Comparison of ENCODE assay signal across 12 mouse cellular contexts in genomic region chr6:14600543-14601249, GRCm38 (mm10).
DNase-seq lines count a peak whose midpoint lies in the region; ATAC-seq and TF ChIP-seq lines count a peak whose summit lies in the region.
"Had no signal": no experiment of that assay in that cellular context is flagged by ENCODE, and none has a peak within 500 bp of the region (broad histone marks: within the 10 kb centered on the region; RNA-seq: fewer than 3 reads in every experiment).

No protein-coding gene starts in this region.

- no peaks in the 10 kb centered on the region for H3K9me3 ChIP-seq in forebrain, postnatal 0 days (ENCODE audit: low read length)
- no peaks in the 10 kb centered on the region for H3K9me3 ChIP-seq in neural tube, embryonic 15.5 days (replicated peaks)

- 25% methylated on average over 13 of the region's 13 CpGs for WGBS in forebrain, postnatal 0 days
- WGBS in neural tube, embryonic 15.5 days = 41% methylated on average over 13 of the region's 13 CpGs

- 0 out of 2 replicates have a peak overlapping the region, but pooled peaks have one; percentile 2 for H3K4me2 ChIP-seq in forebrain, postnatal 0 days (ENCODE audit: low read depth)
- peak overlapping the region; percentile 34 for H3K4me2 ChIP-seq in neural tube, embryonic 15.5 days

- no peaks in the 10 kb centered on the region for H3K27me3 ChIP-seq in forebrain, postnatal 0 days (ENCODE audit: insufficient read depth, low read length)
- no peaks in the 10 kb centered on the region for H3K27me3 ChIP-seq in neural tube, embryonic 15.5 days (replicated peaks)
- H3K27me3 ChIP-seq: CH12.LX had no signal

- DNase-seq in layer of hippocampus, postnatal 14 days (ENCODE audit: low spot score in 2 of 2) = peak; percentile 6 to 8
- DNase-seq in layer of hippocampus, adult 11-12 months (ENCODE audit: low spot score) = no peak
- peak; percentile 50 for DNase-seq in forebrain, postnatal 0 days
- DNase-seq in kidney, postnatal 14 days = peak; percentile 11
- no peak for DNase-seq in adrenal gland, postnatal 25 days
- no peak for DNase-seq in T-cell, adult 2 months (ENCODE audit: low spot score)
- DNase-seq: cerebellum, postnatal 36 days; thymus, adult 18-20 months had no signal

- TF ChIP-seq CTCF in forebrain, postnatal 0 days (IDR thresholded peaks at IDR 0.05; ENCODE audit: low read depth) = no peak

- H3K27ac ChIP-seq in forebrain, postnatal 0 days (ENCODE audit: low read depth, low read length) = no peak overlapping the region
- 0 out of 2 replicates have a peak overlapping the region, but pooled peaks have one; percentile 41 for H3K27ac ChIP-seq in neural tube, embryonic 15.5 days (replicated peaks)
- H3K27ac ChIP-seq: liver, embryonic 14.5 days had no signal

- peak; percentile 97 for ATAC-seq in forebrain, postnatal 0 days
- peak; percentile 85 for ATAC-seq in neural tube, embryonic 15.5 days (ENCODE audit: low FRiP score)
- no peak for ATAC-seq in megakaryocyte, adult 5-6 weeks (ENCODE audit: poor library complexity, severe bottlenecking)

- no peaks in the 10 kb centered on the region for H3K4me1 ChIP-seq in forebrain, postnatal 0 days (ENCODE audit: insufficient read depth)
- peaks cover 7% of the 10 kb centered on the region for H3K4me1 ChIP-seq in neural tube, embryonic 15.5 days

- H3K36me3 ChIP-seq in forebrain, postnatal 0 days (ENCODE audit: insufficient read depth) = no peaks in the 10 kb centered on the region
- H3K36me3 ChIP-seq in neural tube, embryonic 15.5 days = no peaks in the 10 kb centered on the region

- H3K4me3 ChIP-seq in forebrain, postnatal 0 days (ENCODE audit: low read depth, low read length) = no peak overlapping the region
- H3K4me3 ChIP-seq in neural tube, embryonic 15.5 days (replicated peaks) = no peak overlapping the region

- no peak overlapping the region for H3K9ac ChIP-seq in forebrain, postnatal 0 days
- no peak overlapping the region for H3K9ac ChIP-seq in neural tube, embryonic 15.5 days (replicated peaks)
- H3K9ac ChIP-seq: liver, embryonic 14.5 days had no signal

Comparison
In these comparisons a context has a peak if more than half of its experiments do, and no peak if none do; other contexts are left out.
1. DNase-seq: peak in layer of hippocampus, postnatal 14 days (2 of 2), forebrain, postnatal 0 days (single experiment) and kidney, postnatal 14 days (single experiment); none in layer of hippocampus, adult 11-12 months (single experiment), adrenal gland, postnatal 25 days (single experiment) and T-cell, adult 2 months (single experiment).